Mouse (Mus musculus): ENCODE data around the gene Scn9a. TPM values are rescaled to one million over a fixed set of nuclear protein-coding genes. Genes with fewer than 3 reads are reported as not detected.

The Scn9a gene
- 0.73 and 1.5 TPM in 2 replicates for polyA plus RNA-seq (2015; fragmentation: Nextera tagmentation; extraction: Ambion mirVana)

- H3K9me3 ChIP-seq = no peaks in the 10 kb centered on the region
- peaks cover 22% of the 10 kb centered on the region for H3K27me3 ChIP-seq
- H3K4me2 ChIP-seq = peak within 1 kb of the TSS; percentile 70
- H3K4me1 ChIP-seq = peaks cover 10% of the 10 kb centered on the region
- H3K36me3 ChIP-seq = no peaks in the 10 kb centered on the region
- 1% methylated on average over 28 of the region's 29 CpGs for WGBS
- H3K4me3 ChIP-seq = peak within 1 kb of the TSS; percentile 43
- H3K9ac ChIP-seq = peak within 1 kb of the TSS; percentile 60; the same call in 1 of the 2 replicates
- H3K27ac ChIP-seq = no peak within 1 kb of the TSS
- ATAC-seq (ENCODE audit: insufficient number of reproducible peaks, insufficient read depth, low FRiP score, low TSS enrichment, low read depth) = peak; percentile 79
These were observed at the start of gene Scn9a for GRCm38 (mm10) chr2:66634580-66635359. Gene Scn9a, minus strand, starts transcription at chr2:66634962.

GRCm38 (mm10) chr2:66661988-66662387 lies 27.2 kb upstream of the Scn9a start:
- ATAC-seq (ENCODE audit: insufficient number of reproducible peaks, insufficient read depth, low FRiP score, low TSS enrichment, low read depth) = no peak
- Histone ChIP-seq H3K27me3 (no peaks in the 10 kb centered on the region), H3K4me3 (no peak overlapping the region), H3K9me3 (no peaks in the 10 kb centered on the region), H3K4me2 (no peak overlapping the region), H3K4me1 (no peaks in the 10 kb centered on the region), H3K9ac (no peak overlapping the region), H3K36me3 (no peaks in the 10 kb centered on the region), H3K27ac (no peak overlapping the region)
- 43% methylated on average over 1 of the region's 1 CpGs for WGBS

- WGBS = 87% methylated on average over 3 of the region's 3 CpGs
- H3K27ac ChIP-seq = no peak overlapping the region
These were observed 21.7 kb upstream of the Scn9a start for GRCm38 (mm10) chr2:66656430-66656829.

GRCm38 (mm10) chr2:66655431-66655830 lies 20.7 kb upstream of the Scn9a start:
- H3K27me3 ChIP-seq = no peaks in the 10 kb centered on the region
- H3K9ac ChIP-seq = no peak overlapping the region
- peak; percentile 32; the same call in 1 of the 2 replicates for ATAC-seq (ENCODE audit: insufficient number of reproducible peaks, insufficient read depth, low FRiP score, low TSS enrichment, low read depth)
- no peaks in the 10 kb centered on the region for H3K4me1 ChIP-seq
- H3K27ac ChIP-seq = no peak overlapping the region
- H3K4me2 ChIP-seq = no peak overlapping the region
- no peak overlapping the region for H3K4me3 ChIP-seq
- no peaks in the 10 kb centered on the region for H3K9me3 ChIP-seq
- 75% methylated on average over 2 of the region's 2 CpGs for WGBS
- no peaks in the 10 kb centered on the region for H3K36me3 ChIP-seq

More at GRCm38 (mm10) chr2:66656430-66656829, 21.7 kb upstream of the Scn9a start:
- Histone ChIP-seq H3K9me3 (no peaks in the 10 kb centered on the region), H3K4me2 (no peak overlapping the region), H3K4me1 (no peaks in the 10 kb centered on the region), H3K36me3 (no peaks in the 10 kb centered on the region), H3K27me3 (no peaks in the 10 kb centered on the region), H3K9ac (no peak overlapping the region), H3K4me3 (no peak overlapping the region)
- ATAC-seq (ENCODE audit: insufficient number of reproducible peaks, insufficient read depth, low FRiP score, low TSS enrichment, low read depth) = no peak

- Histone ChIP-seq H3K27ac (no peak overlapping the region), H3K4me1 (no peaks in the 10 kb centered on the region), H3K4me2 (no peak overlapping the region), H3K9ac (no peak overlapping the region), H3K9me3 (no peaks in the 10 kb centered on the region), H3K4me3 (no peak overlapping the region), H3K27me3 (no peaks in the 10 kb centered on the region), H3K36me3 (no peaks in the 10 kb centered on the region)
- no peak for ATAC-seq (ENCODE audit: insufficient number of reproducible peaks, insufficient read depth, low FRiP score, low TSS enrichment, low read depth)
- 26% methylated on average over 5 of the region's 5 CpGs for WGBS
These were observed 9.6 kb upstream of the Scn9a start for GRCm38 (mm10) chr2:66644384-66644783.

- H3K4me3 ChIP-seq = no peak overlapping the region
- H3K27me3 ChIP-seq = peaks cover 22% of the 10 kb centered on the region
- no peak overlapping the region for H3K9ac ChIP-seq
- H3K4me1 ChIP-seq = peaks cover 10% of the 10 kb centered on the region
- peak; percentile 60; the same call in 1 of the 2 replicates for ATAC-seq (ENCODE audit: insufficient number of reproducible peaks, insufficient read depth, low FRiP score, low TSS enrichment, low read depth)
- H3K4me2 ChIP-seq = no peak overlapping the region
- no peak overlapping the region for H3K27ac ChIP-seq
- no peaks in the 10 kb centered on the region for H3K36me3 ChIP-seq
- no peaks in the 10 kb centered on the region for H3K9me3 ChIP-seq
- 10% methylated on average over 5 of the region's 5 CpGs for whole genome bisulfite sequencing
These were observed 2.0 kb downstream of the Scn9a start for GRCm38 (mm10) chr2:66632728-66633127.

- H3K4me3 ChIP-seq = no peak overlapping the region
- no peaks in the 10 kb centered on the region for H3K9me3 ChIP-seq
- ATAC-seq (ENCODE audit: insufficient number of reproducible peaks, insufficient read depth, low FRiP score, low TSS enrichment, low read depth) = no peak
- H3K27ac ChIP-seq = no peak overlapping the region
- WGBS = 75% methylated on average over 7 of the region's 7 CpGs
- H3K27me3 ChIP-seq = no peaks in the 10 kb centered on the region
- H3K36me3 ChIP-seq = no peaks in the 10 kb centered on the region
- H3K4me2 ChIP-seq = no peak overlapping the region
- H3K4me1 ChIP-seq = no peaks in the 10 kb centered on the region
- no peak overlapping the region for H3K9ac ChIP-seq
These were observed 23.7 kb downstream of the Scn9a start for GRCm38 (mm10) chr2:66611091-66611490.

- ATAC-seq (ENCODE audit: insufficient number of reproducible peaks, insufficient read depth, low FRiP score, low TSS enrichment, low read depth) = no peak
- Histone ChIP-seq H3K27me3 (no peaks in the 10 kb centered on the region), H3K36me3 (no peaks in the 10 kb centered on the region), H3K9me3 (no peaks in the 10 kb centered on the region), H3K4me1 (no peaks in the 10 kb centered on the region), H3K9ac (no peak overlapping the region), H3K4me2 (no peak overlapping the region), H3K4me3 (no peak overlapping the region), H3K27ac (no peak overlapping the region)
- 59% methylated on average over 6 of the region's 6 CpGs for WGBS
These were observed 37.4 kb downstream of the Scn9a start for GRCm38 (mm10) chr2:66597313-66597712.

- no peaks in the 10 kb centered on the region for H3K27me3 ChIP-seq
- H3K27ac ChIP-seq = no peak overlapping the region
- no peaks in the 10 kb centered on the region for H3K4me1 ChIP-seq
- H3K36me3 ChIP-seq = no peaks in the 10 kb centered on the region
- no peak overlapping the region for H3K9ac ChIP-seq
- H3K4me3 ChIP-seq = no peak overlapping the region
- H3K4me2 ChIP-seq = no peak overlapping the region
- no peak for ATAC-seq (ENCODE audit: insufficient number of reproducible peaks, insufficient read depth, low FRiP score, low TSS enrichment, low read depth)
- H3K9me3 ChIP-seq = no peaks in the 10 kb centered on the region
- WGBS = 70% methylated on average over 5 of the region's 5 CpGs
These were observed 38.6 kb downstream of the Scn9a start for GRCm38 (mm10) chr2:66596145-66596544.

- no peak overlapping the region for H3K9ac ChIP-seq
- no peak overlapping the region for H3K4me3 ChIP-seq
- H3K4me2 ChIP-seq = no peak overlapping the region
- no peaks in the 10 kb centered on the region for H3K27me3 ChIP-seq
- WGBS = 86% methylated on average over 3 of the region's 3 CpGs
- no peak overlapping the region for H3K27ac ChIP-seq
- ATAC-seq (ENCODE audit: insufficient number of reproducible peaks, insufficient read depth, low FRiP score, low TSS enrichment, low read depth) = no peak
- no peaks in the 10 kb centered on the region for H3K4me1 ChIP-seq
- H3K9me3 ChIP-seq = no peaks in the 10 kb centered on the region
- no peaks in the 10 kb centered on the region for H3K36me3 ChIP-seq
These were observed 44.6 kb downstream of the Scn9a start for GRCm38 (mm10) chr2:66590151-66590550.

GRCm38 (mm10) chr2:66580026-66580808 lies 54.5 kb downstream of the Scn9a start:
- no peaks in the 10 kb centered on the region for H3K27me3 ChIP-seq
- no peak for ATAC-seq (ENCODE audit: insufficient number of reproducible peaks, insufficient read depth, low FRiP score, low TSS enrichment, low read depth)

GRCm38 (mm10) chr2:66548254-66548653 lies 86.5 kb downstream of the Scn9a start:
- no peaks in the 10 kb centered on the region for H3K27me3 ChIP-seq
- ATAC-seq (ENCODE audit: insufficient number of reproducible peaks, insufficient read depth, low FRiP score, low TSS enrichment, low read depth) = no peak
- H3K4me2 ChIP-seq = no peak overlapping the region
- no peak overlapping the region for H3K4me3 ChIP-seq
- H3K27ac ChIP-seq = no peak overlapping the region
- 86% methylated on average over 3 of the region's 3 CpGs for WGBS
- no peak overlapping the region for H3K9ac ChIP-seq
- H3K36me3 ChIP-seq = no peaks in the 10 kb centered on the region
- H3K4me1 ChIP-seq = no peaks in the 10 kb centered on the region
- no peaks in the 10 kb centered on the region for H3K9me3 ChIP-seq

More at GRCm38 (mm10) chr2:66580026-66580808, 54.5 kb downstream of the Scn9a start:
- Histone ChIP-seq H3K4me1 (no peaks in the 10 kb centered on the region), H3K4me2 (no peak overlapping the region), H3K9me3 (no peaks in the 10 kb centered on the region), H3K27ac (no peak overlapping the region), H3K4me3 (no peak overlapping the region), H3K9ac (no peak overlapping the region), H3K36me3 (no peaks in the 10 kb centered on the region)
- WGBS = 74% methylated on average over 5 of the region's 5 CpGs

Measured in embryonic facial prominence, embryonic 13.5 days (tissue).